Mouse (Mus musculus): Measurements from ENCODE around the gene Psrc1. TPM values are rescaled to one million over a fixed set of nuclear protein-coding genes. Genes with fewer than 3 reads are reported as not detected.

The Psrc1 gene
- total and polyA plus RNA-seq, 3 experiments, result 89.1 to 108 (median 106) TPM

- peak; percentile 25; the same call in 1 of the 2 replicates for TF ChIP-seq CHD2 (IDR thresholded peaks at IDR 0.05; ENCODE audit: low read length)
- TF ChIP-seq MAZ (IDR thresholded peaks at IDR 0.05; ENCODE audit: low read depth, low read length), result peak; percentile 52; the same call in 1 of the 2 replicates
- no peak for TF ChIP-seq MXI1 (IDR thresholded peaks at IDR 0.05; ENCODE audit: low read depth, low read length)
- no peak for TF ChIP-seq USF1 (IDR thresholded peaks at IDR 0.05; ENCODE audit: low read depth, low read length)
- no peak; the same call in 1 of the 2 replicates for TF ChIP-seq ZC3H11A (IDR thresholded peaks at IDR 0.05; ENCODE audit: low read depth, low read length)
- peak; percentile 83 for TF ChIP-seq RAD21 (IDR thresholded peaks at IDR 0.05; ENCODE audit: low read depth, low read length)
Observed at GRCm38 (mm10) chr3:108389111-108389545, 5.5 kb downstream of the Psrc1 start (continued).

- dilution Hi-C loops (cut with MboI; ENCODE audit: extremely low pct_ligation_motif_present, extremely low pct_unique_long_range_greater_than_20kb, low sequenced_read_pairs) (no loop called here), in situ Hi-C loops (cut with MboI; ENCODE audit: low pct_ligation_motif_present, low pct_unique_long_range_greater_than_20kb, low sequenced_read_pairs) (no loop called here)
- TF ChIP-seq SMC3 (IDR thresholded peaks at IDR 0.05; ENCODE audit: low read depth, low read length) (no peak), POLR2AphosphoS2 (IDR thresholded peaks at IDR 0.05; ENCODE audit: low read depth, low read length) (no peak), IRF4 (IDR thresholded peaks at IDR 0.05; ENCODE audit: low read depth, low read length) (no peak), CHD2 (IDR thresholded peaks at IDR 0.05; ENCODE audit: low read length) (no peak), PAX5 (IDR thresholded peaks at IDR 0.05; ENCODE audit: low read length) (no peak), MAX (IDR thresholded peaks at IDR 0.05; ENCODE audit: low read length) (no peak), POLR2A (IDR thresholded peaks at IDR 0.05; ENCODE audit: low read depth, low read length) (no peak), E2F4 (IDR thresholded peaks at IDR 0.05; ENCODE audit: insufficient replicate concordance, low read depth, low read length) (no peak), GABPA (IDR thresholded peaks at IDR 0.05; ENCODE audit: insufficient replicate concordance, low read depth, low read length) (no peak), EP300 (IDR thresholded peaks at IDR 0.05; ENCODE audit: low read length) (no peak), ZNF384 (IDR thresholded peaks at IDR 0.05; ENCODE audit: low read depth, low read length) (no peak), RAD21 (IDR thresholded peaks at IDR 0.05; ENCODE audit: low read depth, low read length) (no peak), CHD1 (IDR thresholded peaks at IDR 0.05; ENCODE audit: low read depth, low read length) (no peak)
- H3K4me1 ChIP-seq (ENCODE audit: control insufficient read depth in 1 of 2, insufficient read depth in 2 of 2), result peaks cover 8 to 17% of the 10 kb centered on the region in 2 experiments; a peak in 3 of 4 replicates
- no peaks in the 10 kb centered on the region for H3K79me2 ChIP-seq (replicated peaks; ENCODE audit: control insufficient read depth, extremely low read depth, insufficient read depth, poor library complexity, severe bottlenecking)
- no peak for DNase-seq (ENCODE audit: extremely low read depth)
- H3K27ac ChIP-seq (ENCODE audit: insufficient read depth, low read depth), result no peak overlapping the region
- H3K4me2 ChIP-seq (ENCODE audit: insufficient read depth, low read depth, poor library complexity, severe bottlenecking), result no peak overlapping the region
- H3K27me3 ChIP-seq (replicated peaks), result peaks cover 45% of the 10 kb centered on the region
- H3K4me3 ChIP-seq (replicated peaks in 1 of 3; ENCODE audit: low read depth in 2 of 3, low read length in 2 of 3, poor library complexity in 1 of 3), result no peak overlapping the region
- peaks cover 5 to 15% of the 10 kb centered on the region in 2 experiments for H3K36me3 ChIP-seq (replicated peaks in 1 of 2; ENCODE audit: control insufficient read depth in 1 of 2, insufficient read depth in 1 of 2, low read length in 1 of 2)
- H3K9ac ChIP-seq (ENCODE audit: insufficient read depth, low read depth), result no peak overlapping the region
- H3K9me3 ChIP-seq (replicated peaks; ENCODE audit: low read length), result no peaks in the 10 kb centered on the region
Observed at GRCm38 (mm10) chr3:108392299-108392698, 8.7 kb downstream of the Psrc1 start.

- no peak overlapping the region for H3K4me2 ChIP-seq (ENCODE audit: insufficient read depth, low read depth, poor library complexity, severe bottlenecking)
- in situ Hi-C loops (cut with MboI; ENCODE audit: low pct_ligation_motif_present, low pct_unique_long_range_greater_than_20kb, low sequenced_read_pairs), result no loop called here
- TF ChIP-seq JUND (conservative IDR thresholded peaks at IDR 0.05; ENCODE audit: low read depth, low read length) (no peak), RAD21 (IDR thresholded peaks at IDR 0.05; ENCODE audit: low read depth, low read length) (no peak), UBTF (IDR thresholded peaks at IDR 0.05; ENCODE audit: low read depth, low read length) (no peak), TCF12 (IDR thresholded peaks at IDR 0.05; ENCODE audit: low read depth, low read length) (no peak), IRF4 (IDR thresholded peaks at IDR 0.05; ENCODE audit: low read depth, low read length) (no peak), ZC3H11A (IDR thresholded peaks at IDR 0.05; ENCODE audit: low read depth, low read length) (no peak), POLR2A (IDR thresholded peaks at IDR 0.05; ENCODE audit: low read depth, low read length) (no peak), ZNF384 (IDR thresholded peaks at IDR 0.05; ENCODE audit: low read depth, low read length) (no peak), USF2 (conservative IDR thresholded peaks at IDR 0.05; ENCODE audit: low read depth, low read length) (no peak), ELF1 (IDR thresholded peaks at IDR 0.05; ENCODE audit: low read depth, low read length) (no peak), CHD1 (IDR thresholded peaks at IDR 0.05; ENCODE audit: low read depth, low read length) (no peak), MEF2A (IDR thresholded peaks at IDR 0.05; ENCODE audit: borderline replicate concordance, low read depth, low read length) (no peak), ZMIZ1 (IDR thresholded peaks at IDR 0.05; ENCODE audit: low read depth, low read length) (no peak), RCOR1 (conservative IDR thresholded peaks at IDR 0.05; ENCODE audit: low read depth, low read length) (no peak), SMC3 (IDR thresholded peaks at IDR 0.05; ENCODE audit: low read depth, low read length) (no peak), MAZ (IDR thresholded peaks at IDR 0.05; ENCODE audit: low read depth, low read length) (no peak), CTCF (conservative IDR thresholded peaks at IDR 0.05 in 1 of 2, IDR thresholded peaks at IDR 0.05 in 1 of 2; ENCODE audit: low read depth in 2 of 2, low read length in 2 of 2) (no peak), ETS1 (conservative IDR thresholded peaks at IDR 0.05; ENCODE audit: low read depth, low read length) (no peak), HCFC1 (IDR thresholded peaks at IDR 0.05; ENCODE audit: low read depth, low read length) (no peak)
- H3K36me3 ChIP-seq (replicated peaks in 1 of 2; ENCODE audit: control insufficient read depth in 1 of 2, insufficient read depth in 1 of 2, low read length in 1 of 2), result peaks cover under 1 to 10% of the 10 kb centered on the region in 2 experiments
- H3K4me3 ChIP-seq (replicated peaks in 1 of 3; ENCODE audit: low read depth in 2 of 3, low read length in 2 of 3, poor library complexity in 1 of 3), result no peak overlapping the region
- H3K27me3 ChIP-seq (replicated peaks), result peaks cover 50% of the 10 kb centered on the region
- H3K27ac ChIP-seq (ENCODE audit: insufficient read depth, low read depth), result no peak overlapping the region
- no peaks in the 10 kb centered on the region for H3K79me2 ChIP-seq (replicated peaks; ENCODE audit: control insufficient read depth, extremely low read depth, insufficient read depth, poor library complexity, severe bottlenecking)
- no peak overlapping the region for H3K9ac ChIP-seq (ENCODE audit: insufficient read depth, low read depth)
- DNase-seq (ENCODE audit: extremely low read depth), result no peak
- H3K4me1 ChIP-seq (ENCODE audit: control insufficient read depth in 1 of 2, insufficient read depth in 2 of 2), result peaks cover 8 to 14% of the 10 kb centered on the region in 2 experiments; a peak in 3 of 4 replicates
- dilution Hi-C loops (cut with MboI; ENCODE audit: extremely low pct_ligation_motif_present, extremely low pct_unique_long_range_greater_than_20kb, low sequenced_read_pairs), result no loop called here
- no peaks in the 10 kb centered on the region for H3K9me3 ChIP-seq (replicated peaks; ENCODE audit: low read length)
Observed at GRCm38 (mm10) chr3:108392793-108393192, 9.2 kb downstream of the Psrc1 start.
